In genomic region chr4:99376911-99377310, GRCm38 (mm10) we compare ENCODE assay signal across 24 mouse cellular contexts.
DNase-seq lines count a peak whose midpoint lies in the region; ATAC-seq and TF ChIP-seq lines count a peak whose summit lies in the region.
"Had no signal": no experiment of that assay in that cellular context is flagged by ENCODE, and none has a peak within 500 bp of the region (broad histone marks: within the 10 kb centered on the region; RNA-seq: fewer than 3 reads in every experiment).

No protein-coding gene starts in this region.

- no peak for TF ChIP-seq EP300 in liver, postnatal 0 days (IDR thresholded peaks at IDR 0.05; ENCODE audit: low read depth)

- no peak overlapping the region for H3K4me2 ChIP-seq in heart, embryonic 11.5 days
- no peak overlapping the region for H3K4me2 ChIP-seq in neural tube, embryonic 11.5 days (ENCODE audit: low read depth)
- no peak overlapping the region for H3K4me2 ChIP-seq in neural tube, embryonic 15.5 days
- H3K4me2 ChIP-seq in forebrain, embryonic 16.5 days (ENCODE audit: low read length): no peak overlapping the region
- H3K4me2 ChIP-seq in liver, postnatal 0 days (ENCODE audit: low read depth, low read length): no peak overlapping the region
- H3K4me2 ChIP-seq: embryonic facial prominence, embryonic 12.5 days; hindbrain, embryonic 15.5 days; kidney, embryonic 15.5 days; limb, embryonic 13.5 days; liver, embryonic 13.5 days; lung, embryonic 15.5 days had no signal

- H3K9me3 ChIP-seq in heart, embryonic 11.5 days (replicated peaks; ENCODE audit: control insufficient read depth, low read length): no peaks in the 10 kb centered on the region
- H3K9me3 ChIP-seq in neural tube, embryonic 11.5 days (ENCODE audit: control insufficient read depth, low read length): no peaks in the 10 kb centered on the region
- no peaks in the 10 kb centered on the region for H3K9me3 ChIP-seq in neural tube, embryonic 15.5 days (replicated peaks)
- no peaks in the 10 kb centered on the region for H3K9me3 ChIP-seq in forebrain, embryonic 16.5 days (ENCODE audit: control insufficient read depth, low read length)
- H3K9me3 ChIP-seq in embryonic facial prominence, embryonic 10.5 days: no peaks in the 10 kb centered on the region
- no peaks in the 10 kb centered on the region for H3K9me3 ChIP-seq in liver, postnatal 0 days (ENCODE audit: low read length)
- H3K9me3 ChIP-seq: embryonic facial prominence, embryonic 12.5 days; hindbrain, embryonic 15.5 days; kidney, embryonic 15.5 days; limb, embryonic 13.5 days; liver, embryonic 13.5 days; lung, embryonic 15.5 days had no signal

- H3K36me3 ChIP-seq in heart, embryonic 11.5 days (ENCODE audit: control insufficient read depth, insufficient read depth, low read length): no peaks in the 10 kb centered on the region
- no peaks in the 10 kb centered on the region for H3K36me3 ChIP-seq in neural tube, embryonic 11.5 days (ENCODE audit: control insufficient read depth, insufficient read depth, low read length)
- H3K36me3 ChIP-seq in neural tube, embryonic 15.5 days: no peaks in the 10 kb centered on the region
- H3K36me3 ChIP-seq in forebrain, embryonic 16.5 days (ENCODE audit: control insufficient read depth, insufficient read depth): no peaks in the 10 kb centered on the region
- no peaks in the 10 kb centered on the region for H3K36me3 ChIP-seq in embryonic facial prominence, embryonic 10.5 days (replicated peaks)
- H3K36me3 ChIP-seq in liver, postnatal 0 days (replicated peaks; ENCODE audit: insufficient read depth, low read length): no peaks in the 10 kb centered on the region
- H3K36me3 ChIP-seq: embryonic facial prominence, embryonic 12.5 days; hindbrain, embryonic 15.5 days; kidney, embryonic 15.5 days; limb, embryonic 13.5 days; liver, embryonic 13.5 days; lung, embryonic 15.5 days had no signal

- no peak for TF ChIP-seq CTCF in liver, postnatal 0 days (IDR thresholded peaks at IDR 0.05; ENCODE audit: low read depth)

- no peak overlapping the region for H3K4me3 ChIP-seq in heart, embryonic 11.5 days (ENCODE audit: low read depth, low read length)
- no peak overlapping the region for H3K4me3 ChIP-seq in neural tube, embryonic 11.5 days (ENCODE audit: low read depth, low read length)
- H3K4me3 ChIP-seq in neural tube, embryonic 15.5 days (replicated peaks): no peak overlapping the region
- no peak overlapping the region for H3K4me3 ChIP-seq in forebrain, embryonic 16.5 days (replicated peaks; ENCODE audit: low read length)
- no peak overlapping the region for H3K4me3 ChIP-seq in embryonic facial prominence, embryonic 10.5 days
- H3K4me3 ChIP-seq in liver, postnatal 0 days (ENCODE audit: low read depth, low read length): no peak overlapping the region
- H3K4me3 ChIP-seq: embryonic facial prominence, embryonic 12.5 days; erythroblast, embryonic 14.5 days; hindbrain, embryonic 15.5 days; kidney, embryonic 15.5 days; limb, embryonic 13.5 days; liver, embryonic 13.5 days; lung, embryonic 15.5 days had no signal

- no peak for ATAC-seq in heart, embryonic 11.5 days (replicated peaks; ENCODE audit: insufficient number of reproducible peaks, low FRiP score, low TSS enrichment)
- ATAC-seq in neural tube, embryonic 11.5 days (ENCODE audit: insufficient read depth, low FRiP score, low TSS enrichment): no peak
- ATAC-seq in neural tube, embryonic 15.5 days (ENCODE audit: low FRiP score): no peak
- 0 out of 2 replicates have a peak, but pooled peaks have one; percentile 39 for ATAC-seq in forebrain, embryonic 16.5 days
- no peak for ATAC-seq in liver, postnatal 0 days
- ATAC-seq: activated CD4-positive, CD25-positive, alpha-beta regulatory T cell, adult 4 months; CD4-positive, CD25-positive, alpha-beta regulatory T cell, adult 4 months; intestine, postnatal 0 days had no signal

- peaks cover 10% of the 10 kb centered on the region; the same call in 1 of the 2 replicates for H3K27me3 ChIP-seq in heart, embryonic 11.5 days (ENCODE audit: control insufficient read depth, insufficient read depth, low read length)
- 0 out of 2 replicates have a peak, but pooled peaks cover 2% of the 10 kb centered on the region for H3K27me3 ChIP-seq in neural tube, embryonic 11.5 days (ENCODE audit: control insufficient read depth, insufficient read depth, low read length)
- peaks cover 41% of the 10 kb centered on the region for H3K27me3 ChIP-seq in neural tube, embryonic 15.5 days (replicated peaks)
- peaks cover 5% of the 10 kb centered on the region; the same call in 1 of the 2 replicates for H3K27me3 ChIP-seq in forebrain, embryonic 16.5 days (replicated peaks; ENCODE audit: control insufficient read depth, insufficient read depth, low read length)
- peaks cover 64% of the 10 kb centered on the region for H3K27me3 ChIP-seq in embryonic facial prominence, embryonic 10.5 days (replicated peaks; ENCODE audit: low read depth, poor library complexity, severe bottlenecking)
- H3K27me3 ChIP-seq in liver, postnatal 0 days (ENCODE audit: insufficient read depth, low read length): no peaks in the 10 kb centered on the region
- H3K27me3 ChIP-seq: liver, embryonic 13.5 days; lung, embryonic 15.5 days; Patski had no signal

- DNase-seq in heart, adult 11 months: peak; percentile 79
- DNase-seq in neural tube, embryonic 11.5 days (ENCODE audit: low spot score): peak; percentile 21
- peak; percentile 50 for DNase-seq in retina, embryonic 14.5 days (ENCODE audit: low spot score)
- DNase-seq in embryonic facial prominence, embryonic 10.5 days (ENCODE audit: low spot score): no peak
- no peak for DNase-seq in liver, postnatal 0 days
- DNase-seq: adrenal gland, postnatal 14 days; cerebellum, adult 11 months; cerebellum, postnatal 10 days; gastrocnemius, postnatal 14 days; liver, embryonic 13.5 days; lung, postnatal 4 days had no signal

- H3K27ac ChIP-seq in heart, embryonic 11.5 days (ENCODE audit: low read depth, low read length): no peak overlapping the region
- H3K27ac ChIP-seq in neural tube, embryonic 11.5 days (ENCODE audit: low read depth, low read length): no peak overlapping the region
- no peak overlapping the region for H3K27ac ChIP-seq in neural tube, embryonic 15.5 days (replicated peaks)
- H3K27ac ChIP-seq in forebrain, embryonic 16.5 days (ENCODE audit: low read length): no peak overlapping the region
- H3K27ac ChIP-seq in embryonic facial prominence, embryonic 10.5 days (replicated peaks): no peak overlapping the region
- H3K27ac ChIP-seq in liver, postnatal 0 days (ENCODE audit: low read depth): no peak overlapping the region
- H3K27ac ChIP-seq: embryonic facial prominence, embryonic 12.5 days; hindbrain, embryonic 15.5 days; kidney, embryonic 15.5 days; limb, embryonic 13.5 days; liver, embryonic 13.5 days; lung, embryonic 15.5 days had no signal

- H3K4me1 ChIP-seq in heart, embryonic 11.5 days (ENCODE audit: control insufficient read depth, insufficient read depth, low read length): no peaks in the 10 kb centered on the region; the same call in 1 of the 2 replicates
- 0 out of 2 replicates have a peak, but pooled peaks cover 2% of the 10 kb centered on the region for H3K4me1 ChIP-seq in neural tube, embryonic 11.5 days (ENCODE audit: control insufficient read depth, insufficient read depth, low read length)
- H3K4me1 ChIP-seq in neural tube, embryonic 15.5 days: peaks cover 39% of the 10 kb centered on the region
- peaks cover 14% of the 10 kb centered on the region for H3K4me1 ChIP-seq in forebrain, embryonic 16.5 days (replicated peaks; ENCODE audit: control insufficient read depth, insufficient read depth, low read length)
- peaks cover 13% of the 10 kb centered on the region; the same call in 1 of the 2 replicates for H3K4me1 ChIP-seq in embryonic facial prominence, embryonic 10.5 days
- no peaks in the 10 kb centered on the region for H3K4me1 ChIP-seq in liver, postnatal 0 days (ENCODE audit: insufficient read depth)
- H3K4me1 ChIP-seq: embryonic facial prominence, embryonic 12.5 days; limb, embryonic 13.5 days; liver, embryonic 13.5 days; lung, embryonic 15.5 days had no signal

- H3K9ac ChIP-seq in heart, embryonic 11.5 days (ENCODE audit: low read depth, low read length): no peak overlapping the region
- no peak overlapping the region for H3K9ac ChIP-seq in neural tube, embryonic 11.5 days (ENCODE audit: low read length)
- no peak overlapping the region for H3K9ac ChIP-seq in neural tube, embryonic 15.5 days (replicated peaks)
- H3K9ac ChIP-seq in forebrain, embryonic 16.5 days (replicated peaks; ENCODE audit: low read depth, low read length): no peak overlapping the region
- H3K9ac ChIP-seq in liver, postnatal 0 days (replicated peaks): no peak overlapping the region
- H3K9ac ChIP-seq: embryonic facial prominence, embryonic 12.5 days; hindbrain, embryonic 15.5 days; kidney, embryonic 15.5 days; limb, embryonic 13.5 days; liver, embryonic 13.5 days; lung, embryonic 15.5 days had no signal

- 33% methylated on average over 9 of the region's 9 CpGs for WGBS in heart, embryonic 11.5 days (ENCODE audit: insufficient replicate concordance)
- 16% methylated on average over 9 of the region's 9 CpGs for WGBS in neural tube, embryonic 11.5 days
- WGBS in neural tube, embryonic 15.5 days: 12% methylated on average over 9 of the region's 9 CpGs
- WGBS in forebrain, embryonic 16.5 days: 1% methylated on average over 9 of the region's 9 CpGs
- WGBS in embryonic facial prominence, embryonic 10.5 days: 29% methylated on average over 9 of the region's 9 CpGs
- 51% methylated on average over 9 of the region's 9 CpGs for WGBS in liver, postnatal 0 days (ENCODE audit: insufficient replicate concordance)

Comparison
In these comparisons a context has a peak if more than half of its experiments do, and no peak if none do; other contexts are left out.
1. DNase-seq: peak in heart, adult 11 months (single experiment), neural tube, embryonic 11.5 days (single experiment) and retina, embryonic 14.5 days (single experiment); none in embryonic facial prominence, embryonic 10.5 days (single experiment) and liver, postnatal 0 days (single experiment).